Mouse (Mus musculus): ENCODE data around the gene Fdxr.

DNA sequence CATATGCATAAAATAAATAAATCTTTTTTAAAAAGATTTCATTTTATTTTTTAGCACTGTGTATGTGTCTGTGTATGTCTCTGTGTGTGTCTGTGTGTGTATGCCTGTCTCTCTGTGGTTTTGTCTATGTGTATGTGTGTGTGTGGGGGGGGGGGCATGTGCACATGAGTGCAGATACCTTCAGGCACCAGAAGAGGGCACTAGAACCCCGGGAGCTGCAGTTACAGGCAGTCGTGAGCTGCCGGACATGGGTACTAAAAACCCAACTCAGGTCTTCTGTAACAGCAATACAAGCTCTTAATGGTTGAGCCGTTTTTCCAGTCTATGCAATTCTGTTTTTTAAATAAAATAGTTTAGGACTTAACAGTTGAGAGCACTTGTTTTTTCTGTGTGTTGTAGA, 23.9 kb upstream of the Fdxr start:
- TF ChIP-seq POLR2A (IDR thresholded peaks at IDR 0.05; ENCODE audit: low read depth, low read length) (no peak), CTCF (IDR thresholded peaks at IDR 0.05; ENCODE audit: extremely low read depth, insufficient read length, insufficient replicate concordance, low read depth, low read length) (no peak; the same call in 1 of the 2 replicates)

All from small intestine, adult 2 months (tissue).